Mouse (Mus musculus) intestine, embryonic 14.5 days (tissue): ENCODE data around the gene Arhgef2. TPM values are rescaled to one million over a fixed set of nuclear protein-coding genes. Genes with fewer than 3 reads are reported as not detected.
A peak's percentile ranks its signal among the peaks of the same experiment; 100 is the strongest.

ENCODE experiments used
- ATAC-seq: fragments of 200-750 bp; cut with Nextera tagmentation; replicated peaks from 2 replicates; pipeline ENCODE4 v1.8.0; 2017; ENCODE audit warnings: low read depth, moderate number of reproducible peaks, moderate TSS enrichment, moderate library complexity; ENCODE audit not compliant: low FRiP score, low TSS enrichment
- DNase-seq: peaks from one replicate; pipeline ENCODE4 v3.0.0-alpha.2; 2018; ENCODE audit warnings: low spot score
- H3K27ac ChIP-seq: fragments of 300-500 bp; sonication (generic); 2 replicates; pipeline ENCODE4 v1.5.1; 2014; ENCODE audit warnings: low read depth, mild to moderate bottlenecking, control low read depth
- H3K27me3 ChIP-seq: fragments of 300-500 bp; sonication (generic); replicated peaks from 2 replicates; pipeline ENCODE4 v1.6.1; 2014; ENCODE audit warnings: low read length, control low read depth; ENCODE audit not compliant: control insufficient read depth, insufficient read depth
- H3K36me3 ChIP-seq: fragments of 300-500 bp; sonication (generic); 2 replicates; pipeline ENCODE4 v1.6.1; 2014; ENCODE audit warnings: low read length, control low read depth; ENCODE audit not compliant: control insufficient read depth, insufficient read depth
- H3K4me1 ChIP-seq: fragments of 300-500 bp; sonication (generic); replicated peaks from 2 replicates; pipeline ENCODE4 v1.6.1; 2014; ENCODE audit warnings: low read length, control low read depth, mixed read lengths; ENCODE audit not compliant: control insufficient read depth, insufficient read depth
- H3K4me2 ChIP-seq: fragments of 300-500 bp; sonication (generic); 2 replicates; pipeline ENCODE4 v1.6.1; 2014; ENCODE audit warnings: low read length
- H3K4me3 ChIP-seq: fragments of 300-500 bp; sonication (generic); 2 replicates; pipeline ENCODE4 v1.5.1; 2014; ENCODE audit warnings: low read depth, low read length, control low read depth, mixed read lengths
- H3K9ac ChIP-seq: fragments of 300-500 bp; sonication (generic); 2 replicates; pipeline ENCODE4 v1.6.1; 2014; ENCODE audit warnings: mild to moderate bottlenecking, low read length
- H3K9me3 ChIP-seq: fragments of 300-500 bp; sonication (generic); 2 replicates; pipeline ENCODE4 v1.6.1; 2016; ENCODE audit warnings: low read length, control low read depth; ENCODE audit not compliant: control insufficient read depth
- WGBS: fragments of 180-500 bp; shearing (Covaris S2); extraction: QIAGEN DNeasy Blood & Tissue Kit; methylation state at CpG from one replicate; pipeline ENCODE4 v1.1.7; 2014; 5-methylcytosine and 5-hydroxymethylcytosine counted together
- polyA plus RNA-seq: library from polyadenylated mRNA; unstranded; fragments of >200 nt; fragmentation: Nextera tagmentation; extraction: Ambion mirVana; gene quantifications from 2 replicates; pipeline ENCODE4 v1.2.1, GENCODE M21; 2014

The Arhgef2 gene
- polyA plus RNA-seq, 1 experiment from 2014 or later = 87.0 TPM

DNA sequence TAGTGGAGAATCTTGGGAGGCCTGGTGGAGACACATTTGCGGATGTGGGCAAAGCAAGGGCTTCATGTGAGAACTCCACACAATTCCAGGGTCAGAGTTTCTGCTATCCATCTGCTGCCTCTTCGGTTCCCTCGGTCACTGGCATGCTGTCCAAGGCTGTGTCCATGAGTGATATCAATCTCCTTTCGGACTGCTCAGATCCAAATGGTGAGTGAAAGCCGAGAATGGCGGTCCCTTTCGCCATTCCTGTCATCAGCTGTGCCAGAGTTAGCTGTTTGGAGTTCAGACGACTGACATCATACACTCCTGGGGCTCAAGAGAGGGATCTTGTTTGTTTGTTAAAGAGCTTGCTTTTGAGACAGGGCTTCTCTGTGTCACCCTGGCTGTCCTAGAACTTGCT, 8.7 kb downstream of the Arhgef2 start:
- Histone ChIP-seq H3K27ac (no peak overlapping the region), H3K27me3 (no peaks in the 10 kb centered on the region), H3K4me3 (no peak overlapping the region), H3K4me1 (0 out of 2 replicates have a peak, but pooled peaks cover 4% of the 10 kb centered on the region), H3K9me3 (no peaks in the 10 kb centered on the region), H3K36me3 (no peaks in the 10 kb centered on the region), H3K9ac (no peak overlapping the region), H3K4me2 (no peak overlapping the region)
- 70% methylated on average over 8 of the region's 8 CpGs for WGBS
- ATAC-seq (no peak), DNase-seq (no peak)

- Histone ChIP-seq H3K4me2 (no peak overlapping the region), H3K27ac (no peak overlapping the region)
- peak; percentile 54 for ATAC-seq
These were observed 9.4 kb downstream of the Arhgef2 start for GRCm38 (mm10) chr3:88615117-88615516.

GRCm38 (mm10) chr3:88615902-88616391, 10.2 kb downstream of the Arhgef2 start:
- no peaks in the 10 kb centered on the region for H3K27me3 ChIP-seq
- H3K4me3 ChIP-seq = no peak overlapping the region
- H3K4me1 ChIP-seq = peaks cover 9% of the 10 kb centered on the region
- 0 out of 2 replicates have a peak overlapping the region, but pooled peaks have one; percentile 2 for H3K4me2 ChIP-seq
- H3K27ac ChIP-seq = no peak overlapping the region
- H3K36me3 ChIP-seq = no peaks in the 10 kb centered on the region
- ATAC-seq (no peak), DNase-seq (peak; percentile 54)
- H3K9me3 ChIP-seq = no peaks in the 10 kb centered on the region
- WGBS = 49% methylated on average over 9 of the region's 9 CpGs
- H3K9ac ChIP-seq = no peak overlapping the region

More at GRCm38 (mm10) chr3:88615117-88615516, 9.4 kb downstream of the Arhgef2 start:
- Histone ChIP-seq H3K9ac (no peak overlapping the region), H3K4me3 (no peak overlapping the region), H3K4me1 (0 out of 2 replicates have a peak, but pooled peaks cover 4% of the 10 kb centered on the region), H3K27me3 (no peaks in the 10 kb centered on the region), H3K36me3 (no peaks in the 10 kb centered on the region), H3K9me3 (no peaks in the 10 kb centered on the region)
- WGBS = 64% methylated on average over 5 of the region's 5 CpGs
- peak; percentile 53 for DNase-seq

- no peaks in the 10 kb centered on the region for H3K9me3 ChIP-seq
- H3K4me3 ChIP-seq = no peak overlapping the region
- no peaks in the 10 kb centered on the region for H3K36me3 ChIP-seq
- WGBS = 70% methylated on average over 3 of the region's 3 CpGs
- H3K9ac ChIP-seq = no peak overlapping the region
- H3K27ac ChIP-seq = no peak overlapping the region
- H3K4me1 ChIP-seq = peaks cover 9% of the 10 kb centered on the region
- no peaks in the 10 kb centered on the region for H3K27me3 ChIP-seq
- no peak for DNase-seq
- H3K4me2 ChIP-seq = no peak overlapping the region
- no peak for ATAC-seq
These were observed 11.3 kb downstream of the Arhgef2 start for GRCm38 (mm10) chr3:88616951-88617500.

GRCm38 (mm10) chr3:88618074-88618871, 12.5 kb downstream of the Arhgef2 start:
- no peak overlapping the region for H3K4me3 ChIP-seq
- H3K27ac ChIP-seq = no peak overlapping the region
- H3K9ac ChIP-seq = no peak overlapping the region
- H3K27me3 ChIP-seq = no peaks in the 10 kb centered on the region
- ATAC-seq (no peak), DNase-seq (no peak)
- no peaks in the 10 kb centered on the region for H3K36me3 ChIP-seq
- 71% methylated on average over 8 of the region's 8 CpGs for WGBS
- no peaks in the 10 kb centered on the region for H3K9me3 ChIP-seq
- no peak overlapping the region for H3K4me2 ChIP-seq
- H3K4me1 ChIP-seq = peaks cover 9% of the 10 kb centered on the region

DNA sequence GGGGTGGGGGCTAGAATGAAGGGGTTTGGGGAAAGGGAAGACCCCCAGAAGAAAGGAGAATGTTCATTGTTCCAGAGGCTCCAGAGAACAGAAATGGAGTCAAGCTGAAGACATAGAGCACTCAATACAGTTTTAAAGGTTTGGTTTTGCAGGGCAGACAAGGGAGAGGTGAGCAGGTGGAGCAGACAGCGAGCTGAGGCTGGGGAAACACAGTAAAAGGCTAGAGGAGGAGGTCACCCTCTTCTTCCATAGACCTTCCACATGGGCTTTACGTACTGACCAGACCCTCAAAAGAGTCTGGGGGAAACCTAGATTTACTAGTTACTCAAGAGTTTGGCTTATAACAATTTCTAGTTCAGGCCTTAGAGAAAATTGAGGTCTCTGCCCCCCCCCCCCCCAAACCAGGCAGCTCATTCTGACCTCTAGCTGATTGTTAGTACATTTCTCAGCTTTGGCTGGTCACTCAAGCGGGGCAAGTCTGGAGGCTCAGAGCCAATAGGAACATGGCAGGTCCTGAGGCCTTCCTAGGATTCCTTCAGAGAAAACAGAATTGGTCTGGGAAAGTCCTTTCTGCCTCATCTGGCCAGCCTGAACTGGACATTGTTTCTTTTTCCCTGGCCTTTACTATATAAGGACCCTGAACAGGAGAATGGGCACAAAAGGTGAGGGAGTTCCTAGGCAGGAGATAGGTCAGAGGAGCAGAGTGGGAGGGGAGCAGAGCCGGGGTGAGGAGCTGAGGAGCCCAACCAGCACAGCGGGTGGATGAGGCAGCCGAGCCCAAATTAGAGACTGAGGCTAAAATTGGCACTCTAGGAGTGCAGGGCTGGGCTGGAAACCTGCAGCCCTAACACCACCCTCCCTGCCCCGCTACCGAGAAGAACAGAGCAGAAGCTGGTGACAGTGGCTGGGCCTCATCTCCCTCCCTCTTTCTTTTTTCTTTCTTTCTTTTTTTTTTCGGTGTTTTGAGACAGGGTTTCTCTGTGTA, 13.6 kb downstream of the Arhgef2 start:
- H3K27me3 ChIP-seq = no peaks in the 10 kb centered on the region
- WGBS = 66% methylated on average over 9 of the region's 9 CpGs
- H3K9me3 ChIP-seq = no peaks in the 10 kb centered on the region
- no peak overlapping the region for H3K4me2 ChIP-seq
- no peak overlapping the region for H3K27ac ChIP-seq
- no peak overlapping the region for H3K9ac ChIP-seq
- ATAC-seq (no peak), DNase-seq (no peak)
- no peaks in the 10 kb centered on the region for H3K36me3 ChIP-seq
- no peak overlapping the region for H3K4me3 ChIP-seq
- peaks cover 16% of the 10 kb centered on the region for H3K4me1 ChIP-seq

- Histone ChIP-seq H3K9ac (peak overlapping the region; percentile 98), H3K36me3 (peaks cover 6% of the 10 kb centered on the region; the same call in 1 of the 2 replicates), H3K9me3 (no peaks in the 10 kb centered on the region), H3K27ac (peak overlapping the region; percentile 98), H3K4me1 (peaks cover 25% of the 10 kb centered on the region), H3K4me2 (peak overlapping the region; percentile 97), H3K4me3 (peak overlapping the region; percentile 98), H3K27me3 (no peaks in the 10 kb centered on the region)
- peak; percentile 32 for ATAC-seq
- DNase-seq = no peak
- 17% methylated on average over 15 of the region's 15 CpGs for WGBS
These were observed 14.6 kb downstream of the Arhgef2 start for GRCm38 (mm10) chr3:88620146-88620991.
